Mouse (Mus musculus) myocyte (in vitro differentiated cells): ENCODE data around the gene Cebpg.

Experiments
- CEBPB ChIP-seq: IDR thresholded peaks from 2 replicates; pipeline ENCODE4 v1.6.1; 2011; ENCODE audit warnings: mild to moderate bottlenecking, moderate library complexity; ENCODE audit not compliant: poor library complexity, insufficient read depth, severe bottlenecking
- E2F4 ChIP-seq: IDR thresholded peaks from one replicate; pipeline ENCODE4 v1.6.1; 2011; ENCODE audit warnings: mild to moderate bottlenecking, control low read depth, moderate library complexity; ENCODE audit not compliant: insufficient read depth
- MAX ChIP-seq: IDR thresholded peaks from one replicate; pipeline ENCODE4 v1.6.1; 2011; ENCODE audit warnings: low read depth, mild to moderate bottlenecking, control low read depth
- POLR2A ChIP-seq: IDR thresholded peaks from one replicate; pipeline ENCODE4 v1.6.1; 2011; ENCODE audit warnings: low read depth, mild to moderate bottlenecking, control low read depth, moderate library complexity; ENCODE audit not compliant: insufficient read length
- POLR2AphosphoS2 ChIP-seq: IDR thresholded peaks from one replicate; pipeline ENCODE4 v1.6.1; 2011; ENCODE audit warnings: low read depth, control low read depth; ENCODE audit not compliant: insufficient read length
- TCF12 ChIP-seq: IDR thresholded peaks from one replicate; pipeline ENCODE4 v1.6.1; 2011; ENCODE audit warnings: mild to moderate bottlenecking, control low read depth; ENCODE audit not compliant: poor library complexity, insufficient read depth, severe bottlenecking
- TCF3 ChIP-seq: IDR thresholded peaks from one replicate; pipeline ENCODE4 v1.6.1; 2011; ENCODE audit warnings: low read depth, control low read depth; ENCODE audit not compliant: insufficient read length

- no peak for TF ChIP-seq POLR2A
- TF ChIP-seq E2F4 = no peak
- TF ChIP-seq CEBPB = no peak
- no peak for TF ChIP-seq TCF12
- no peak for TF ChIP-seq POLR2AphosphoS2
- TF ChIP-seq MAX = no peak
- TF ChIP-seq TCF3 = no peak
These were observed 35.0 kb downstream of the Cebpg start for GRCm38 (mm10) chr7:35021365-35021764.
